Mouse (Mus musculus) layer of hippocampus, adult 2 months (tissue): ENCODE measurements around the gene Gas7. TPM values are rescaled to one million over a fixed set of nuclear protein-coding genes. Genes with fewer than 3 reads are reported as not detected.

Source experiments
- DNase-seq, 2 experiments: peaks; one replicate each; pipeline ENCODE4 v3.0.0; 2022; ENCODE audit warnings: low spot score in 2 of 2
- H3K27ac ChIP-seq: fragments of 200-600 bp; 2 replicates; pipeline ENCODE4 v1.8.1; 2022
- H3K4me3 ChIP-seq: fragments of 200-600 bp; 2 replicates; pipeline ENCODE4 v1.8.1; 2022; ENCODE audit warnings: mild to moderate bottlenecking
- CTCF ChIP-seq: fragments of 200-600 bp; conservative IDR thresholded peaks from 2 replicates; pipeline ENCODE4 v1.8.1; 2022; ENCODE audit warnings: antibody characterized with exemption, mild to moderate bottlenecking, moderate library complexity
- total RNA-seq, 2 experiments: library from RNA; stranded (reverse); gene quantifications; 2 replicates each; pipeline ENCODE4 v1.2.3; 2021

The Gas7 gene
- total RNA-seq, 2 experiments from 2014 or later: 453 to 462 TPM

DNA sequence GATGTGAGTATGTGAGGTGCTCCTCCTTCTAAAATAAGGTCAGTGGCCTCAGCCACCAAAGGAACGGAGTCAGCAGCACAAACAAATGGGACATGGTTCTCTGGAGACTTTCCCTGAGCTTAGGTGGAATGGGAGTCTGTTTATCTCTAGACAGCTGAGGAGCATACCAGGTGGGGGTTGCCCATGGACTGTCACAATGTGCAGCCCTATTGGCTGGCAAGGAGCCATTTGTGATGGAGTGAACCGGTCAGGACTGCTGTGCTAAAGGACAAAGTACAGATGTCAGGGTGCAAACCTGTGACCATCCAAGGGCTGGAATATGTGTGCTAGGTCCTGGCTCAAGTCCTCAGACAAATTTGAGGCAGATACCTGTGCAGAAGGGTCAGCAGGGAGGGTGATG lies 173.3 kb downstream of the Gas7 start:
- Histone ChIP-seq H3K4me3 (no peak overlapping the region), H3K27ac (no peak overlapping the region)
- DNase-seq: no peak
- no peak for TF ChIP-seq CTCF

DNA sequence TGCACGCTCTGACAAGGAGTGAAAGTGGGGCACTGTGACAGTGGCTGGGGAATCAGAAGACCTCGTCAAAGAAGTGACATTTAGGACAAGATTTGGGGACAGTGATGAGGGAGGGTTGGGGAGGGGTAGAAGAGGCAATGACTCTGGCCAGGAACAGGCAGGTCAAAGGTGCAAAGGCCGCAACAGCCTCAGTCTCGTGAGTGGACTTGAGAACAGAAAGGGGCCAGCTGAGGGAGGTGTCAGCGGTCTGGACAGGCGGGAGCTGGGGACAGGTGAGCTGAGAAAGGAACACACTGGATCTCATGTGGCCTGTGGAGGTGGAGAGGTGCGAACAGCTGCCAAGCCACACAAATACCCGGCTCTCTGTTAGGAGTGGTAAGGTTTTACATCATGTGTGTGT lies 177.7 kb downstream of the Gas7 start:
- Histone ChIP-seq H3K27ac (no peak overlapping the region), H3K4me3 (no peak overlapping the region)
- no peak for TF ChIP-seq CTCF

DNA sequence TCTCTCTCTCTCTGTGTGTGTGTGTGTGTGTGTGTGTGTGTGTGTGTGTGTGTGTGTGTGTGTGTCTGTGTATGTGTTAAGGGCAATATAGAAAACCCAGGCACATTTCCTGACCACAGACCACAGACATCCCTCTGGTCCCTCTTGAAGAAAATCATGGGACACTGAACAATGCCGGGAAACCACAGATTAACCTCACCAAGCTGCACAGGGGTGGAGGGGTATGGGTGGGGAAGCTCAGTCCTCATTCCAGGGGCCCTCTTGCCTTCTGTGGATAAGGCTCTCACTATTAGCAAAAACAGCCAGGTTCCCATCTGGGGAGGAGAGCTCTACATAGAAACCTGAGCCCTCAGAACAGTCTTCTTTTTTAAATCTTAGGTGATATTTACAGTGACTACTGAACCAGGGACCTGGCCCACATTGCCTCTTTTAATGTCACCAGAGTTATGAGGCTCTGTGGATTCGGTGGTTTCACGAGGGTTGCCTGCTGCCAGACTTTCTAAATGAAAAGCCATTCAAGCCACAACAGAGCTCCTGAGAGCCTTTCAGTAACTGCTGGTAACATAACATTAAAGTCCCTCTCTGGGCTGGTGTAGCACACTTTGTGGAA lies 178.5 kb downstream of the Gas7 start:
- Histone ChIP-seq H3K4me3 (no peak overlapping the region), H3K27ac (no peak overlapping the region)
- no peak for TF ChIP-seq CTCF
- DNase-seq: no peak

More for the DNA sequence above, 177.7 kb downstream of the Gas7 start:
- no peak for DNase-seq

DNA sequence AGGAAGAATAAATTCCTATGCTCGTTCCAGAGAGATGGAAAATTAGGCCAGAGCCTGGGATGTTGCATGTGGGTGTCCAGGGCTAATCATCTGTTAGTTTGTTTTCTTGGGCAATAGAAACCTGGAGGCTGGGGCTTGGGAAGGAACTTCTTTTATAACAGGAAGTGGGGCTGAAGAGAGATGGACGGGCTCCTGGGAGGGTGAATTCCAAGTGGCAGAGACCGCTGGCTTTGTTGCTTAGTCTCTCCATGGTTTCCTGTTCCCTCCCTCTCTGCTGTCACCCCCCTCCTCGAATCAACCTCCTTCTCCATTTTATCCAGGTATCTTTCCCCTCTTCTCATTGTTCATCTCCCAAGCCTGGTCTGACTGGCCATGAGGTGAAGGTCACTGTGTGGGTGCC lies 181.0 kb downstream of the Gas7 start:
- DNase-seq: no peak
- TF ChIP-seq CTCF: no peak
- H3K27ac ChIP-seq: peak overlapping the region; percentile 62
- no peak overlapping the region for H3K4me3 ChIP-seq

DNA sequence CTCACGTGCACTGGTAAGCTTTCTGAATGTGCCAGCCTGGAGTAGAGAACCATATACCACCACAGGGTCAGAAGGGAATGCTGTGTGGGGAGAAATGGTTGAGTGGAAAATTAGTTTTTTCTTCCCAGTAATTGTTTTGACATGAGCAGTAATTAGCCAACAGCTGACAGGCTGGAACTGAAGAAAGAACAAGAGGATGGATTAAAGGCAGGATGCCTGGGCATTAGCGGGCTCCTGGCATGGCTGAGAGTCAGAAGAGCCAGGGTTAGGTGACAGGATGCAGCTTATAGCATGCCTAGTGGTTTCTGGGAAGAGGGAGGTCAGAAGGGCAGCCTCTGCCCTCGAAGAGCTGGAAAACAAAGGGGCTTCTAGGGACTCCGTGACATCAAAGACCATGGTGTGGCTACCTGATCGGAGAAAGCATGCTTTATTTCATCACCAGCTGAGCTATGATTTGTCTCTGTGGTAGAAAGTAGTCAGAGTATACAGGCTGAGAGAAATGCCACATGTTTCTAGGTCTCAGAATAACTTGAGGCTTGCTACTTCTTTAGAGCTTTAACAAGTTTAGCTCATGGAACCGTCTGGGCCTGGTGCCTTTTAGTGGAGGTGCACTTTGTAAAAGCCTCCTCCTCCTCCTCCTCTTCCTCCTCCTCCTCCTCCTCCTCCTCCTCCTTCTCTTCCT lies 181.8 kb downstream of the Gas7 start:
- no peak for TF ChIP-seq CTCF
- H3K27ac ChIP-seq: peak overlapping the region; percentile 62
- DNase-seq: no peak
- no peak overlapping the region for H3K4me3 ChIP-seq

DNA sequence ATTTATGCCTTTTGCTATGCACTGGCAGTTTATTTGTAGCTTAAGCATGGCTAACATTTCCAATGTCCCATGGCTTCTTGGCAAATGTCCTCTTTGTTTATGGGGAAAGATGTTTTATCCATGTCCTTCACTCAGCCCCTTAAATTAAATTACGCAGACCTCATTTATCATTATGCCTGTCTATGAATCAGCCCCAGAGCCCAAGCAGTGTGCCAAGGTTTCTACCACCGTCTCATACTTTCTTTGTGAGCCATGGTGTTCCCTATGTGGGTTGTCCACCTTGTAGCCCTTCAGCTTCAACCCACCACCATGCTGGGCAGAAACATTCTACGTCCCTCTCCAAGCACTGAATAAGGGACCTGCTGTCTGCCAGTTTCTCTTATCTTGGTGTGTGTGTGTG lies 183.2 kb downstream of the Gas7 start:
- no peak overlapping the region for H3K4me3 ChIP-seq
- no peak for DNase-seq
- H3K27ac ChIP-seq: no peak overlapping the region
- TF ChIP-seq CTCF: no peak

DNA sequence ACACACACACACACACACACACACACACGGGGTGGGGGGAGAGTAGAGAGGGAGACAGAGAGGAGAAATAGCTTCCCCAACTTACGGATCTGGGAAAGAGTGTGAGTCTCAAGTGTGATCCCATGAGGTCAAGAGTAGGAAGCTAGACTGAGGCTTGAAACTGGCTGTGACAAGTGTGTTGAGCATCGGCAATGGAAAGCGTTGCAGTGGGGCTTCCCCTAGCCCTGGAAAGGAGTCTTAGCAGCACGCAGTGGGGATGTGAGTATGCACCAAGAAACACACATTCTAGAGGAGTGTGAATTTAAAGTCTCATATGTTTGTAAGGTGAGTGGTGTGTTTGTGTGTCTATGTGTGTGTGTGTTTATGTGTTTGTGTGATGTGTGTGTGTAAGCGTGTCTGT lies 185.1 kb downstream of the Gas7 start:
- H3K27ac ChIP-seq: no peak overlapping the region
- no peak overlapping the region for H3K4me3 ChIP-seq
- no peak for TF ChIP-seq CTCF
- DNase-seq: no peak

DNA sequence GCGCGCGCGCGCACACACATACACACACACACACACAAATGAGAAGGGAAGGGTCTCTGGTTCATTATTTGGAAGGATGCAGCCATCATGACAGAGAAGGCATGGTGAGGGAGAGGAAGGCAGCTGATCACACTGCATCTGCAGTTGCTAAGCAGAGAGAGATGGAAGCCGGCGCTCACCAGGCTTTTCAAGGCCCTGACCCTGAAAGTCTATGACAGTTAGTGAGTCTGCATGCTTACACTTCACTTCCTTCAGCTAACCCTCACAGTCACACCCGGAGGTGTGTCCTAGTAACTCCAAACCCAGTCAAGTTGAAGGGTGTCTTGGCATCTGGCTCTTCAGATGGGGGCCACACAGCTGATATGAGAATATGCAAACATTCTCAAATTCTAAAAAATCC lies 187.2 kb downstream of the Gas7 start:
- Histone ChIP-seq H3K27ac (peak overlapping the region; percentile 64; the same call in 1 of the 2 replicates), H3K4me3 (no peak overlapping the region)
- DNase-seq: no peak
- TF ChIP-seq CTCF: no peak

DNA sequence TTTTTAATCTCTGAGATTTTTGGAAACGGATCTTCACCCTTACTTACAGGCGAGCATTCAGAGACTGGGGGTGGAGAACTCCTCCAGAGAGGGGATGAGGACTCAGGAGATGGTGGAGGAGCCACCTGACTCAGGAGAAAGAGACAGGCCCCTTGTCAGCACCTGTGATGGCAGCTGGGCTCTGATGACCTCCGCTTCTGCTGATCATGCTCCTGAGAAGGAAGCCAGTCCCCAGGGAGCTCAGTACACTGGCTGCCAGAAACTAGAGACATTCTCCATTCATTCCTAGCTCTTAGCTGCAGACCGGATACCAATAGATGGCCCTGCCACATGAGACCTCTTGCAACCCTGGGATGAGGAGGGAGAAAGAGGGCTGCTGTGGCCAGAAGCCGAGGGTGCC lies 187.6 kb downstream of the Gas7 start:
- no peak for DNase-seq
- TF ChIP-seq CTCF: no peak
- peak overlapping the region; percentile 64; the same call in 1 of the 2 replicates for H3K27ac ChIP-seq
- no peak overlapping the region for H3K4me3 ChIP-seq

DNA sequence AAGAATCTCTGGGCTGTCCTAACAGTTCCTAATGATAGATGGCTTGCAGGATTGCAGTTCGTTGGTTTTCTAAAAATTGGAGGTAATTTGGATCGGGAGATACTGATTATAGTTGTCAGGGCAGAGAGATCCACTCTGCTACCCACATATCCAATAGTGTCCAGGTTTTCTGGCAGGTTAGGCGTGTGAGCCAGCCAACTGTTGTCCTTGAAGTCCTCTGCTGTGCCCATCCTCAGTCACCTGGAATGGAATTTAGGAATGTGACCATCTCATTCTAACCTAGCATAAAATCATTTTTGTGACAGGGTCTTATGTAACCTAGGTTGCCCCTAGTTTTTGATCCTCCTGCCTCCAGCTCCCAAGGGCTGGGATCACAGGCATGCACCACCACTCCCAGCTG lies 188.2 kb downstream of the Gas7 start:
- Histone ChIP-seq H3K27ac (peak overlapping the region; percentile 64; the same call in 1 of the 2 replicates), H3K4me3 (no peak overlapping the region)
- TF ChIP-seq CTCF: no peak
- DNase-seq: no peak

DNA sequence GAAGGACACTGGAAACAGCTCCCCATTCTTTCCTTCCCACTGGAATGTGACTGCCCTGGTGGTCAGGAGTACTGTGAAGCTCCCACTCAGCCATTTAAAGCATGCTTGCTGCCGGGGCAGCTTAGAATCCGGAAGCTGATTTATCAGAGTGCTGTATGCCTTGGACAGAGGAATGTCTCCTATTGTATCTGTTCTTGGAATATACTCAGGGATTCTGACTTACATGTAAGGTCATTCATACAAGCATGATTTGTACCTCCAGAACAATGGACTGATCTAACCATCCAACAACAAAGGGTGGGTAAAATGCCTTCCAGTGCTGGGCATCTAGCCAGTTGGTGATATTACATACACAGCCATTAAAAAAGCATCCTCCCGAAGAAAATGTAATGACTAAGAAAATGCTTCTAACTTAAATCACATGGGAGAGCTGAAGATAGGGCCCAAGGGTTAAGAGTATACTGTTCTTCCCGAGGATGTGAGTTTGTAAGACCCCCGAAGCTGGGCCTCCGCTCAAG lies 189.5 kb downstream of the Gas7 start:
- no peak overlapping the region for H3K4me3 ChIP-seq
- no peak for TF ChIP-seq CTCF
- DNase-seq: no peak
- H3K27ac ChIP-seq: peak overlapping the region; percentile 23; the same call in 1 of the 2 replicates

DNA sequence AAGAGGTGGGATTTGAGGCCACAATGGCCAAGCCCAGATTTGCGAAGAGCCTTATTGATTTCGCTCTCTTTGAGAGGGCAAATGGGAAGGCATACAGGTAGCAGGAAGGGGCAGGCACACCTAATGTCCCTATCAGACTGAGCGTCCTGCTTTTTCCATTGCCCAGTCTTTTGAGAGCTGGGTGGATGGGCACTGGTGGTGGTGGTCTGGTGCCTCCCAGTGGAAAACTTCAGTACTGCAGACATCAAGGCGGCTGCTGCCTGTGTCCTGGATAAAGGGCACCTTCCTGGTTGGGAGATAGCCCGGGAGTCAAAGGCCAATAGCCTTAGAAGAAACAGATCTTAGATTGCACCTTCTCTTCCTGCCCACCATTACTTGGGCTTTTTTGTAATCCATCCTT lies 192.5 kb downstream of the Gas7 start:
- peak; percentile 96 for TF ChIP-seq CTCF

DNA sequence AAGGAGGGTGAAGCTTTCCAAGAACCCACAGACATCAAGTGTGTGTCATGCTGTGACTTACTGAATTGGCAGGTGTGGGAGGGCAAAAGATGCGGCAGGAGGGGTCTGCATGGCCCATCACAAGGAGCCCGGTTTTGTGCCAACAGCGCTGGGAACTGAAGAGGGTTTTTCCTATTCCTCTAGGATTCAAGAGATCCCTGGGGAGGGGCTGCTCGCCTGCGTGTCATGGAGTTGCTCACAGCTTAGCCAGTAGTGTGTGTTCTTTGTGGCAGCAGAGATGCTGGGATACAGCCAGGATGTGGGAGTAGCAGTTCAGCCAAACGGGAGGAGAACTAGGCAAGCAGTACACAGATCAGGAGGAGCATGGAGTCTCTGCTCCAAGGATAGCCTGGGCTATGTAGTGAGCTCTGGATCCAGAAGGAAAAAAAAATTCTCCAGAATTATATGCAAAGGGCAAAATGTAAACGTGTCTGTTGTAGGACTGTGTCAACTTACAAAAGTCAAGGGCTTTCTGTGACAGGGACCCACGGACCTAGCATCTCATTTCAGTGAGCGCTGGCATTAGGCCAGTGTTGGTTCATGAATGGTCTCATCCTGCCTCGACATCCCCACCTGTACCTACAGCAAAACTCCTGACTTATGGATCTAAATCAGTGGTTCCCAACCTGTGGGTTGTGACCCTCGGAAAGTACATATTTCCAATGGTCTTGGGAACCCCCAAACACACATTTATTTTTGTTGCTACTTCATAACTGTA lies 193.6 kb downstream of the Gas7 start:
- TF ChIP-seq CTCF: no peak
- Histone ChIP-seq H3K27ac (peak overlapping the region; percentile 78), H3K4me3 (no peak overlapping the region)
- peak; percentile 68 to 80 for DNase-seq

More for the DNA sequence above, 192.5 kb downstream of the Gas7 start:
- peak; percentile 66 to 83 for DNase-seq
- peak overlapping the region; percentile 78 for H3K27ac ChIP-seq
- H3K4me3 ChIP-seq: no peak overlapping the region
